Mouse (Mus musculus) CH12.LX (cell line): ENCODE data around the gene E430018J23Rik. TPM values are rescaled to one million over a fixed set of nuclear protein-coding genes. Genes with fewer than 3 reads are reported as not detected.
"Not testable (repeated sequence)": the region's sequence is repeated elsewhere in the genome, so short reads cannot be mapped to it uniquely, and the experiment has no call there.

ENCODE experiments used
- DNase-seq: peaks from one replicate; pipeline ENCODE4 v3.0.0-alpha.2; 2013; ENCODE audit errors: extremely low read depth
- H3K27ac ChIP-seq: 2 replicates; pipeline ENCODE4 v1.5.1; 2012; ENCODE audit warnings: low read depth, mild to moderate bottlenecking, control low read depth, moderate library complexity; ENCODE audit not compliant: insufficient read depth
- H3K27me3 ChIP-seq: replicated peaks from 2 replicates; pipeline ENCODE3; 2012; ENCODE audit warnings: inconsistent platforms
- H3K36me3 ChIP-seq, 2 experiments: replicated peaks in 1 of 2; 2 replicates each; pipeline versions ENCODE3 to v1.6.1; 2012; ENCODE audit warnings: inconsistent platforms in 1 of 2, low read length in 1 of 2, mild to moderate bottlenecking in 1 of 2, mixed read lengths in 1 of 2, moderate library complexity in 1 of 2; ENCODE audit not compliant: control insufficient read depth in 1 of 2, insufficient read depth in 1 of 2
- H3K4me1 ChIP-seq, 2 experiments: 2 replicates each; pipeline ENCODE4 v1.6.1; 2012; ENCODE audit warnings: inconsistent platforms in 1 of 2, moderate library complexity in 1 of 2; ENCODE audit not compliant: insufficient read depth in 2 of 2, control insufficient read depth in 1 of 2
- H3K4me2 ChIP-seq: 2 replicates; pipeline ENCODE4 v1.6.1; 2012; ENCODE audit warnings: low read depth, mild to moderate bottlenecking, control low read depth; ENCODE audit not compliant: poor library complexity, insufficient read depth, severe bottlenecking
- H3K4me3 ChIP-seq, 3 experiments: fragments of 150-350 bp in 1 of 3; sonication (generic) in 1 of 3; replicated peaks in 1 of 3; 2 replicates each; pipeline versions ENCODE3 to v1.5.1; 2011 to 2012; ENCODE audit warnings: low read depth in 2 of 3, low read length in 2 of 3, mild to moderate bottlenecking in 2 of 3, moderate library complexity in 2 of 3, control low read depth in 1 of 3, improper control_type of control experiment in 1 of 3, inconsistent platforms in 1 of 3, mixed read lengths in 1 of 3; ENCODE audit not compliant: poor library complexity in 1 of 3
- H3K79me2 ChIP-seq: replicated peaks from 2 replicates; pipeline ENCODE4 v1.6.1; 2012; ENCODE audit warnings: mild to moderate bottlenecking, moderate library complexity; ENCODE audit not compliant: control insufficient read depth, poor library complexity, insufficient read depth, severe bottlenecking; ENCODE audit errors: extremely low read depth
- H3K9ac ChIP-seq: 2 replicates; pipeline ENCODE4 v1.6.1; 2012; ENCODE audit warnings: low read depth, mild to moderate bottlenecking, control low read depth, moderate library complexity; ENCODE audit not compliant: insufficient read depth
- H3K9me3 ChIP-seq: replicated peaks from 2 replicates; pipeline ENCODE3; 2012; ENCODE audit warnings: low read length, inconsistent platforms, mixed read lengths
- BHLHE40 ChIP-seq: IDR thresholded peaks from 2 replicates; pipeline ENCODE4 v1.6.1; 2011; ENCODE audit warnings: mild to moderate bottlenecking, low read depth, low read length, improper control_type of control experiment
- CHD1 ChIP-seq: IDR thresholded peaks from 2 replicates; pipeline ENCODE4 v1.6.1; 2012; ENCODE audit warnings: low read depth, low read length, improper control_type of control experiment, inconsistent platforms
- CHD2 ChIP-seq: IDR thresholded peaks from 2 replicates; pipeline ENCODE4 v1.6.1; 2011; ENCODE audit warnings: low read length, improper control_type of control experiment
- EP300 ChIP-seq: IDR thresholded peaks from 2 replicates; pipeline ENCODE4 v1.6.1; 2011; ENCODE audit warnings: low read length, improper control_type of control experiment
- ETS1 ChIP-seq: conservative IDR thresholded peaks from 2 replicates; pipeline ENCODE4 v1.6.1; 2012; ENCODE audit warnings: low read depth, mild to moderate bottlenecking, inconsistent platforms, low read length, improper control_type of control experiment, moderate library complexity
- HCFC1 ChIP-seq: IDR thresholded peaks from 2 replicates; pipeline ENCODE4 v1.6.1; 2012; ENCODE audit warnings: low read depth, mild to moderate bottlenecking, inconsistent platforms, low read length, improper control_type of control experiment
- JUN ChIP-seq: IDR thresholded peaks from 2 replicates; pipeline ENCODE4 v1.6.1; 2011; ENCODE audit warnings: low read depth, mild to moderate bottlenecking, low read length, improper control_type of control experiment, moderate library complexity; ENCODE audit not compliant: insufficient read depth
- JUND ChIP-seq: conservative IDR thresholded peaks from 2 replicates; pipeline ENCODE4 v1.6.1; 2011; ENCODE audit warnings: low read depth, low read length, improper control_type of control experiment
- MAFK ChIP-seq: IDR thresholded peaks from 2 replicates; pipeline ENCODE4 v1.6.1; 2011; ENCODE audit warnings: low read length, improper control_type of control experiment; ENCODE audit not compliant: insufficient replicate concordance
- MAX ChIP-seq: IDR thresholded peaks from 2 replicates; pipeline ENCODE4 v1.6.1; 2011; ENCODE audit warnings: low read length, improper control_type of control experiment
- MYC ChIP-seq: IDR thresholded peaks from 2 replicates; pipeline ENCODE4 v1.6.1; 2011; ENCODE audit warnings: low read depth, mild to moderate bottlenecking, improper control_type of control experiment, low read length
- PAX5 ChIP-seq: IDR thresholded peaks from 2 replicates; pipeline ENCODE4 v1.6.1; 2012; ENCODE audit warnings: low read length, inconsistent platforms, mixed read lengths
- RAD21 ChIP-seq: IDR thresholded peaks from 2 replicates; pipeline ENCODE4 v1.6.1; 2011; ENCODE audit warnings: low read depth, mild to moderate bottlenecking, low read length, improper control_type of control experiment, moderate library complexity
- RCOR1 ChIP-seq: conservative IDR thresholded peaks from 2 replicates; pipeline ENCODE4 v1.6.1; 2012; ENCODE audit warnings: low read depth, mild to moderate bottlenecking, inconsistent platforms, low read length, improper control_type of control experiment
- TBP ChIP-seq: conservative IDR thresholded peaks from 2 replicates; pipeline ENCODE4 v1.6.1; 2011; ENCODE audit warnings: low read depth, low read length, improper control_type of control experiment
- TCF12 ChIP-seq: IDR thresholded peaks from 2 replicates; pipeline ENCODE4 v1.6.1; 2014; ENCODE audit warnings: low read depth, mild to moderate bottlenecking, inconsistent platforms, low read length, improper control_type of control experiment
- USF1 ChIP-seq: IDR thresholded peaks from 2 replicates; pipeline ENCODE4 v1.6.1; 2014; ENCODE audit warnings: low read depth, mild to moderate bottlenecking, inconsistent platforms, low read length, improper control_type of control experiment
- ZMIZ1 ChIP-seq: IDR thresholded peaks from 2 replicates; pipeline ENCODE4 v1.6.1; 2012; ENCODE audit warnings: low read depth, mild to moderate bottlenecking, inconsistent platforms, low read length, improper control_type of control experiment
- dilution Hi-C: fragments of 300-500 bp; cut with MboI; formaldehyde crosslinking; loops from 2 replicates; pipeline ENCODE4 v1.14.3; 2020; ENCODE audit warnings: low sequenced_read_pairs; ENCODE audit not compliant: extremely low pct_unique_long_range_greater_than_20kb, extremely low pct_ligation_motif_present
- in situ Hi-C: fragments of 300-500 bp; cut with MboI; formaldehyde crosslinking; loops from 3 replicates; pipeline ENCODE4 v1.14.3; 2019; ENCODE audit warnings: low sequenced_read_pairs, low pct_ligation_motif_present, low pct_unique_long_range_greater_than_20kb, mixed read lengths
- polyA plus RNA-seq: library from polyadenylated mRNA; unstranded; fragments of >175 nt; gene quantifications from 2 replicates; pipeline ENCODE4 v1.2.1, GENCODE M21; 2012; ENCODE audit warnings: low read depth; ENCODE audit not compliant: insufficient read length
- total RNA-seq, 2 experiments: library from RNA; depleted of rRNA; stranded (reverse); fragments of 300-350 nt in 1 of 2; fragments of >200 nt in 1 of 2; gene quantifications; 2 replicates each; pipeline ENCODE4 v1.2.3; 2012 to 2014

E430018J23Rik gene
- total and polyA plus RNA-seq, 3 experiments = 3.8 to 9.2 (median 8.9) TPM

- Histone ChIP-seq H3K4me3 (no peak overlapping the region), H3K9me3 (peaks cover 3% of the 10 kb centered on the region)
- TF ChIP-seq RCOR1 = no peak
- no peak for TF ChIP-seq CHD2
- no peak for TF ChIP-seq JUND
- no peak for TF ChIP-seq MAFK
- TF ChIP-seq USF1 = no peak
- no peak for TF ChIP-seq HCFC1
- TF ChIP-seq TCF12 = no peak
- no peak for TF ChIP-seq MAX
- TF ChIP-seq MYC = no peak
- TF ChIP-seq ETS1 = no peak
- no peak for TF ChIP-seq ZMIZ1
- no peak for TF ChIP-seq BHLHE40
- TF ChIP-seq JUN = no peak
- TF ChIP-seq PAX5 = no peak
- TF ChIP-seq RAD21 = no peak
- TF ChIP-seq EP300 = no peak
- TF ChIP-seq TBP = no peak
- TF ChIP-seq CHD1 = no peak
- TF ChIP-seq, all 38 proteins: peak for 0
- Histone ChIP-seq H3K4me1 (peaks cover 8 to 14% of the 10 kb centered on the region in 2 experiments; a peak in 3 of 4 replicates), H3K36me3 (peaks cover 9 to 17% of the 10 kb centered on the region in 2 experiments), H3K27me3 (no peaks in the 10 kb centered on the region), H3K4me2 (no peak overlapping the region), H3K27ac (no peak overlapping the region), H3K79me2 (no peaks in the 10 kb centered on the region), H3K9ac (no peak overlapping the region)
- dilution Hi-C loops (no loop called here), in situ Hi-C loops (no loop called here)
- DNase-seq = no peak
Measured at GRCm38 (mm10) chr7:127390306-127390705, 3.1 kb downstream of the E430018J23Rik start.

GRCm38 (mm10) chr7:127388201-127388600, 5.2 kb downstream of the E430018J23Rik start:
- dilution Hi-C loops, H3K9me3 ChIP-seq, H3K27ac ChIP-seq, in situ Hi-C loops, H3K4me3 ChIP-seq, H3K9ac ChIP-seq, H3K4me1 ChIP-seq, H3K4me2 ChIP-seq, H3K79me2 ChIP-seq, DNase-seq, H3K27me3 ChIP-seq: not testable (repeated sequence)
- H3K36me3 ChIP-seq = peaks cover 18 to 31% of the 10 kb centered on the region in 2 experiments
